Mouse (Mus musculus): ENCODE data around the gene Arhgef17.

GRCm38 (mm10) chr7:100894057-100894832 lies 37.7 kb downstream of the Arhgef17 start:
- TF ChIP-seq TAL1 (IDR thresholded peaks at IDR 0.05; ENCODE audit: low read length) (no peak), GATA1 (IDR thresholded peaks at IDR 0.05; ENCODE audit: low read length) (no peak)

All from erythroblast, embryonic 14.5 days (primary cell).